Mouse (Mus musculus): Measurements from ENCODE around the gene Mrpl54.

- TF ChIP-seq CTCF (IDR thresholded peaks at IDR 0.05; ENCODE audit: extremely low read depth, insufficient read depth, low read length) (no peak), POLR2A (IDR thresholded peaks at IDR 0.05; ENCODE audit: extremely low read depth, insufficient read depth, low read length) (no peak)
Observed at GRCm38 (mm10) chr10:81244146-81244545, 22.6 kb downstream of the Mrpl54 start.

All from cortical plate, adult 2 months (tissue).